Mouse (Mus musculus): Measurements from ENCODE around the gene Chl1.
A peak's percentile ranks its signal among the peaks of the same experiment; 100 is the strongest.

Chl1 gene

GRCm38 (mm10) chr6:103674332-103674731 lies 163.9 kb downstream of the Chl1 start:
- no peak for DNase-seq

GRCm38 (mm10) chr6:103675145-103675544 lies 164.8 kb downstream of the Chl1 start:
- DNase-seq: no peak

GRCm38 (mm10) chr6:103676664-103677063 lies 166.3 kb downstream of the Chl1 start:
- DNase-seq: no peak

- no peak for DNase-seq
Measured at GRCm38 (mm10) chr6:103677072-103677471, 166.7 kb downstream of the Chl1 start.

- DNase-seq: peak; percentile 52 to 79
Measured at GRCm38 (mm10) chr6:103682854-103683574, 172.6 kb downstream of the Chl1 start.

GRCm38 (mm10) chr6:103692511-103692910 lies 182.1 kb downstream of the Chl1 start:
- no peak for DNase-seq

GRCm38 (mm10) chr6:103697349-103698028 lies 187.1 kb downstream of the Chl1 start:
- no peak for DNase-seq

- DNase-seq: no peak
Measured at GRCm38 (mm10) chr6:103699482-103699881, 189.1 kb downstream of the Chl1 start.

GRCm38 (mm10) chr6:103699895-103700294 lies 189.5 kb downstream of the Chl1 start:
- DNase-seq: no peak

- no peak for DNase-seq
Measured at GRCm38 (mm10) chr6:103700336-103700735, 189.9 kb downstream of the Chl1 start.

GRCm38 (mm10) chr6:103706366-103706765 lies 196.0 kb downstream of the Chl1 start:
- DNase-seq: no peak

- no peak for DNase-seq
Measured at GRCm38 (mm10) chr6:103739291-103739690, 228.9 kb downstream of the Chl1 start.

GRCm38 (mm10) chr6:103742784-103743183 lies 232.4 kb downstream of the Chl1 start:
- no peak for DNase-seq

- peak; percentile 34 to 52 for DNase-seq
Measured at GRCm38 (mm10) chr6:103746103-103746502, 235.7 kb downstream of the Chl1 start.

GRCm38 (mm10) chr6:103749122-103749773 lies 238.9 kb downstream of the Chl1 start:
- no peak for DNase-seq

- DNase-seq: no peak
Measured at GRCm38 (mm10) chr6:103753891-103754290, 243.5 kb downstream of the Chl1 start.

- no peak for DNase-seq
Measured at GRCm38 (mm10) chr6:103766830-103767229, 256.4 kb downstream of the Chl1 start.

- no peak for DNase-seq
Measured at GRCm38 (mm10) chr6:103781058-103781457, 270.7 kb downstream of the Chl1 start.

GRCm38 (mm10) chr6:103791077-103791632 lies 280.8 kb downstream of the Chl1 start:
- DNase-seq: no peak

GRCm38 (mm10) chr6:103795241-103795640 lies 284.9 kb downstream of the Chl1 start:
- DNase-seq: no peak

Data from kidney, postnatal 25 days (tissue).